In genomic region chr7:143505823-143506222, GRCm38 (mm10) we compare ENCODE assay signal across 9 mouse cellular contexts. TPM values are rescaled to one million over a fixed set of nuclear protein-coding genes. Genes with fewer than 3 reads are reported as not detected.
DNase-seq lines count a peak whose midpoint lies in the region; ATAC-seq and TF ChIP-seq lines count a peak whose summit lies in the region.
"Had no signal": no experiment of that assay in that cellular context is flagged by ENCODE, and none has a peak within 500 bp of the region (broad histone marks: within the 10 kb centered on the region; RNA-seq: fewer than 3 reads in every experiment).

No protein-coding gene starts in this region.

- H3K4me2 ChIP-seq in midbrain, embryonic 14.5 days (ENCODE audit: low read length) = no peak overlapping the region
- no peak overlapping the region for H3K4me2 ChIP-seq in midbrain, embryonic 13.5 days (replicated peaks)
- H3K4me2 ChIP-seq in lung, embryonic 14.5 days = no peak overlapping the region

- no peak for ATAC-seq in midbrain, embryonic 14.5 days (ENCODE audit: low FRiP score, low TSS enrichment)
- ATAC-seq in midbrain, embryonic 13.5 days = no peak
- ATAC-seq in erythroid progenitor cell, adult 5-6 weeks (replicated peaks; ENCODE audit: low FRiP score, poor library complexity, severe bottlenecking) = peak; percentile 65; the same call in 1 of the 2 replicates
- ATAC-seq in lung, embryonic 14.5 days (ENCODE audit: insufficient read depth) = no peak

- H3K27me3 ChIP-seq in midbrain, embryonic 14.5 days (ENCODE audit: control insufficient read depth, insufficient read depth, low read length) = peaks cover 44% of the 10 kb centered on the region
- H3K27me3 ChIP-seq in midbrain, embryonic 13.5 days = peaks cover 48% of the 10 kb centered on the region
- peaks cover 34% of the 10 kb centered on the region for H3K27me3 ChIP-seq in lung, embryonic 14.5 days (ENCODE audit: insufficient read depth, low read length)

- no peak overlapping the region for H3K27ac ChIP-seq in midbrain, embryonic 14.5 days (replicated peaks; ENCODE audit: low read depth, low read length)
- H3K27ac ChIP-seq in midbrain, embryonic 13.5 days = no peak overlapping the region
- H3K27ac ChIP-seq in lung, embryonic 14.5 days (ENCODE audit: low read depth) = no peak overlapping the region

- H3K36me3 ChIP-seq in midbrain, embryonic 14.5 days (ENCODE audit: control insufficient read depth, insufficient read depth, low read length) = no peaks in the 10 kb centered on the region
- H3K36me3 ChIP-seq in midbrain, embryonic 13.5 days = no peaks in the 10 kb centered on the region
- H3K36me3 ChIP-seq in lung, embryonic 14.5 days (ENCODE audit: insufficient read depth) = no peaks in the 10 kb centered on the region

- H3K4me1 ChIP-seq in midbrain, embryonic 14.5 days (ENCODE audit: control insufficient read depth, insufficient read depth, low read length) = 0 out of 2 replicates have a peak, but pooled peaks cover 3% of the 10 kb centered on the region
- H3K4me1 ChIP-seq in midbrain, embryonic 13.5 days (replicated peaks) = peaks cover 16% of the 10 kb centered on the region
- peaks cover 4% of the 10 kb centered on the region; the same call in 1 of the 2 replicates for H3K4me1 ChIP-seq in lung, embryonic 14.5 days (ENCODE audit: insufficient read depth)

- TF ChIP-seq CTCF in lung, embryonic 14.5 days (IDR thresholded peaks at IDR 0.05; ENCODE audit: low read depth) = peak; percentile 68

- peak; percentile 68 for DNase-seq in midbrain, embryonic 14.5 days
- peak; percentile 44 to 58 for DNase-seq in adrenal gland, postnatal 4 days (ENCODE audit: low spot score in 2 of 2)
- DNase-seq in kidney, postnatal 10 days = peak; percentile 91
- DNase-seq in lung, embryonic 14.5 days = peak; percentile 86
- peak; percentile 83 for DNase-seq in right cerebral cortex, postnatal 4 days
- DNase-seq in yolk sac, embryonic 10.5 days (ENCODE audit: low spot score) = peak; percentile 62

- H3K4me3 ChIP-seq in midbrain, embryonic 14.5 days (replicated peaks; ENCODE audit: low read depth, low read length) = no peak overlapping the region
- no peak overlapping the region for H3K4me3 ChIP-seq in midbrain, embryonic 13.5 days (replicated peaks)
- no peak overlapping the region for H3K4me3 ChIP-seq in lung, embryonic 14.5 days (ENCODE audit: low read depth, low read length)

- WGBS in midbrain, embryonic 14.5 days = 31% methylated on average over 11 of the region's 11 CpGs
- 33% methylated on average over 11 of the region's 11 CpGs for WGBS in midbrain, embryonic 13.5 days
- WGBS in lung, embryonic 14.5 days = 24% methylated on average over 11 of the region's 11 CpGs

- no peaks in the 10 kb centered on the region for H3K9me3 ChIP-seq in midbrain, embryonic 14.5 days (ENCODE audit: control insufficient read depth, low read length)
- H3K9me3 ChIP-seq in midbrain, embryonic 13.5 days = no peaks in the 10 kb centered on the region
- H3K9me3 ChIP-seq in lung, embryonic 14.5 days (ENCODE audit: low read depth, low read length) = no peaks in the 10 kb centered on the region

- no peak overlapping the region for H3K9ac ChIP-seq in midbrain, embryonic 14.5 days (replicated peaks; ENCODE audit: low read length)
- no peak overlapping the region for H3K9ac ChIP-seq in midbrain, embryonic 13.5 days (replicated peaks)
- no peak overlapping the region for H3K9ac ChIP-seq in lung, embryonic 14.5 days

RNA-seq across cellular contexts. Expression of gene Phlda2, which starts 2.9 kb away (rescaled TPM):
- 0.45 TPM in 1 of 2 replicates, not detected in the other for polyA plus RNA-seq in midbrain, embryonic 14.5 days (2014; fragmentation: Nextera tagmentation; extraction: Ambion mirVana)
- polyA plus RNA-seq in midbrain, embryonic 13.5 days (2015; fragmentation: Nextera tagmentation; extraction: Ambion mirVana) = 0.37 and 0.73 TPM in 2 replicates
- total RNA-seq in adrenal gland, postnatal 4 days (2021) = 1 to 10 TPM; 2.9 to 5.6 TPM
- not detected in 2 replicates for total RNA-seq in erythroid progenitor cell, adult 5-6 weeks (2015; ENCODE audit: low replicate concordance)
- not detected in 2 replicates for total RNA-seq in erythroid progenitor cell, adult 5-6 weeks (2017; ENCODE audit: low replicate concordance)
- polyA plus RNA-seq in lung, embryonic 14.5 days (2014; fragmentation: Nextera tagmentation; extraction: Ambion mirVana) = 2.9 and 3.9 TPM in 2 replicates
- total RNA-seq: layer of hippocampus, adult 18-20 months had no signal

RNA-seq across cellular contexts. Expression of gene Slc22a18, which starts 32.3 kb away (rescaled TPM):
- polyA plus RNA-seq in midbrain, embryonic 14.5 days (2014; fragmentation: Nextera tagmentation; extraction: Ambion mirVana) = 0.20 and 0.78 TPM in 2 replicates
- 0.39 and 0.74 TPM in 2 replicates for polyA plus RNA-seq in midbrain, embryonic 13.5 days (2015; fragmentation: Nextera tagmentation; extraction: Ambion mirVana)
- total RNA-seq in adrenal gland, postnatal 4 days (2021) = 1 to 10 TPM; 5.5 to 7.0 TPM
- total RNA-seq in erythroid progenitor cell, adult 5-6 weeks (2015; ENCODE audit: low replicate concordance) = not detected in 2 replicates
- total RNA-seq in erythroid progenitor cell, adult 5-6 weeks (2017; ENCODE audit: low replicate concordance) = not detected in 2 replicates
- 0.91 and 1.4 TPM in 2 replicates for polyA plus RNA-seq in lung, embryonic 14.5 days (2014; fragmentation: Nextera tagmentation; extraction: Ambion mirVana)

RNA-seq across cellular contexts. Expression of gene Nap1l4, which starts 43.1 kb away (rescaled TPM):
- 174 and 226 TPM in 2 replicates for polyA plus RNA-seq in midbrain, embryonic 14.5 days (2014; fragmentation: Nextera tagmentation; extraction: Ambion mirVana)
- 364 and 378 TPM in 2 replicates for polyA plus RNA-seq in midbrain, embryonic 13.5 days (2015; fragmentation: Nextera tagmentation; extraction: Ambion mirVana)
- 100 to 1,000 TPM; 164 to 177 TPM for total RNA-seq in adrenal gland, postnatal 4 days (2021)
- total RNA-seq in erythroid progenitor cell, adult 5-6 weeks (2015; ENCODE audit: low replicate concordance) = 114 and 120 TPM in 2 replicates
- total RNA-seq in erythroid progenitor cell, adult 5-6 weeks (2017; ENCODE audit: low replicate concordance) = 158 and 165 TPM in 2 replicates
- 132 and 141 TPM in 2 replicates for polyA plus RNA-seq in lung, embryonic 14.5 days (2014; fragmentation: Nextera tagmentation; extraction: Ambion mirVana)

RNA-seq across cellular contexts. Expression of gene Cdkn1c, which starts 45.0 kb away (rescaled TPM):
- 271 and 417 TPM in 2 replicates for polyA plus RNA-seq in midbrain, embryonic 14.5 days (2014; fragmentation: Nextera tagmentation; extraction: Ambion mirVana)
- polyA plus RNA-seq in midbrain, embryonic 13.5 days (2015; fragmentation: Nextera tagmentation; extraction: Ambion mirVana) = 379 and 515 TPM in 2 replicates
- 1,000 to 10,000 TPM; 1,384 to 1,531 TPM for total RNA-seq in adrenal gland, postnatal 4 days (2021)
- 14.8 TPM in 1 of 2 replicates, not detected in the other for total RNA-seq in erythroid progenitor cell, adult 5-6 weeks (2015; ENCODE audit: low replicate concordance)
- total RNA-seq in erythroid progenitor cell, adult 5-6 weeks (2017; ENCODE audit: low replicate concordance) = not detected in 2 replicates
- polyA plus RNA-seq in lung, embryonic 14.5 days (2014; fragmentation: Nextera tagmentation; extraction: Ambion mirVana) = 587 and 596 TPM in 2 replicates
